Mouse (Mus musculus) embryonic facial prominence, embryonic 11.5 days (tissue): ENCODE results near the gene Etv6. TPM values are rescaled to one million over a fixed set of nuclear protein-coding genes. Genes with fewer than 3 reads are reported as not detected.

Experiments used
- ATAC-seq: fragments of 200-750 bp; cut with Nextera tagmentation; replicated peaks from 2 replicates; pipeline ENCODE4 v1.8.0; 2017; ENCODE audit warnings: low read depth; ENCODE audit not compliant: insufficient number of reproducible peaks, low FRiP score, low TSS enrichment
- DNase-seq: peaks from one replicate; pipeline ENCODE4 v3.0.0-alpha.2; 2015; ENCODE audit warnings: low spot score
- H3K27ac ChIP-seq: fragments of 300-500 bp; sonication (generic); replicated peaks from 2 replicates; pipeline ENCODE4 v1.5.1; 2014; ENCODE audit warnings: mild to moderate bottlenecking, low read depth, low read length, control low read depth
- H3K27me3 ChIP-seq: fragments of 300-500 bp; sonication (generic); 2 replicates; pipeline ENCODE4 v1.6.1; 2014; ENCODE audit warnings: mild to moderate bottlenecking, low read length, moderate library complexity, mixed read lengths; ENCODE audit not compliant: control insufficient read depth, insufficient read depth
- H3K36me3 ChIP-seq: fragments of 300-500 bp; sonication (generic); replicated peaks from 2 replicates; pipeline ENCODE4 v1.6.1; 2014; ENCODE audit warnings: low read depth, mild to moderate bottlenecking, low read length, moderate library complexity, mixed read lengths; ENCODE audit not compliant: control insufficient read depth, insufficient read depth
- H3K4me1 ChIP-seq: fragments of 300-500 bp; sonication (generic); 2 replicates; pipeline ENCODE4 v1.6.1; 2014; ENCODE audit warnings: low read length, mixed read lengths; ENCODE audit not compliant: control insufficient read depth, insufficient read depth
- H3K4me2 ChIP-seq: fragments of 300-500 bp; sonication (generic); 2 replicates; pipeline ENCODE4 v1.6.1; 2014; ENCODE audit warnings: low read depth, mild to moderate bottlenecking, control low read depth, low read length, moderate library complexity
- H3K4me3 ChIP-seq: fragments of 300-500 bp; sonication (generic); 2 replicates; pipeline ENCODE4 v1.5.1; 2014; ENCODE audit warnings: low read depth, low read length, control low read depth
- H3K9ac ChIP-seq: fragments of 300-500 bp; sonication (generic); replicated peaks from 2 replicates; pipeline ENCODE4 v1.6.1; 2014; ENCODE audit warnings: mild to moderate bottlenecking, control low read depth, low read length
- H3K9me3 ChIP-seq: fragments of 300-500 bp; sonication (generic); replicated peaks from 2 replicates; pipeline ENCODE4 v1.6.1; 2016; ENCODE audit warnings: mild to moderate bottlenecking, low read length, inconsistent platforms, mixed read lengths; ENCODE audit not compliant: control insufficient read depth
- WGBS: fragments of 180-500 bp; shearing (Covaris S2); extraction: QIAGEN DNeasy Blood & Tissue Kit; methylation state at CpG from one replicate; pipeline ENCODE4 v1.1.7; 2014; 5-methylcytosine and 5-hydroxymethylcytosine counted together
- polyA plus RNA-seq: library from polyadenylated mRNA; unstranded; fragments of >200 nt; fragmentation: Nextera tagmentation; extraction: Ambion mirVana; gene quantifications from 2 replicates; pipeline ENCODE4 v1.2.1, GENCODE M21; 2014

Etv6 gene
- polyA plus RNA-seq, 1 experiment from 2014 or later, result 15.7 TPM

DNA sequence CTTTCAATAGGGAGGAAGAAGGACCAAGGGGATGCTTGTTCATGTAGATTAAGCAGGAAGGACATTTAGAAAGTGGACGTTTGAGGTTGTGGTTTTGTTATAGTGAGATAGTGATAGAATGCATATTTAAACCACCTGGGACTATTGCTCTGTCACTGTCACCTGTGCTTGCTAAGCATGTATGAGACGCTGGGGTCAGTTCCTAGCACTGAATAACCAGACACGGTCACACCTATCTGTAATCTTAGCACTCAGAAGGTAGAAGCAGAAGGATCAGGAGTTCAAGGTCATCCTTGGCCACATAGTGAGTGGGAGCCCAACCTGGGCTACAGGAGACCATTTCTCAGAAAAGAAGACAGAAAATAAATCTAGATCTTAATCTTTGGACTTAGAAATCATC lies 100.8 kb downstream of the Etv6 start:
- no peak overlapping the region for H3K4me2 ChIP-seq
- no peaks in the 10 kb centered on the region for H3K9me3 ChIP-seq
- DNase-seq, result no peak
- no peaks in the 10 kb centered on the region for H3K4me1 ChIP-seq
- ATAC-seq, result no peak
- no peaks in the 10 kb centered on the region for H3K36me3 ChIP-seq
- H3K27me3 ChIP-seq, result no peaks in the 10 kb centered on the region
- H3K4me3 ChIP-seq, result no peak overlapping the region
- no peak overlapping the region for H3K27ac ChIP-seq
- H3K9ac ChIP-seq, result no peak overlapping the region
- WGBS, result 89% methylated on average over 3 of the region's 3 CpGs

DNA sequence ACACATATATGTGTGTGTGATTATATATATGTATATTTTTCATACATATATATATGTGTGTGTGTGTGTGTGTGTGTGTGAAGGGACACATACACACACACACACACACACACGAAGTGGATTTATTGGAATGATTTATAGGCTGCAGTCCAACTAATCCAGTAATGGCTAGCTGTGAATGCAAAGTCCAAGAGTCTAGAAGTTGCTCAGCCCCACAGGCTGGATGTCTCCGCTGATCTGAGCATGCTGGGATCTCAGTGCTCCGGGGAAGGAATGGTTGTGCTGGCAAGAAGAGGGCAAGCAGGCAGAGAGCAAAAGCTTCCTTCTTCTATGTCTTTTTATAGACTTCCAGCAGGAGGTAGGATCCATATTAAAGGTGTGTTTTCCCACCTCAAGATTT lies 103.9 kb downstream of the Etv6 start:
- ATAC-seq, result no peak
- H3K4me3 ChIP-seq, result no peak overlapping the region
- WGBS, result 89% methylated on average over 3 of the region's 3 CpGs
- H3K9me3 ChIP-seq, result no peaks in the 10 kb centered on the region
- no peaks in the 10 kb centered on the region for H3K27me3 ChIP-seq
- no peak for DNase-seq
- no peak overlapping the region for H3K4me2 ChIP-seq
- H3K27ac ChIP-seq, result no peak overlapping the region
- no peaks in the 10 kb centered on the region for H3K4me1 ChIP-seq
- no peak overlapping the region for H3K9ac ChIP-seq
- H3K36me3 ChIP-seq, result no peaks in the 10 kb centered on the region

DNA sequence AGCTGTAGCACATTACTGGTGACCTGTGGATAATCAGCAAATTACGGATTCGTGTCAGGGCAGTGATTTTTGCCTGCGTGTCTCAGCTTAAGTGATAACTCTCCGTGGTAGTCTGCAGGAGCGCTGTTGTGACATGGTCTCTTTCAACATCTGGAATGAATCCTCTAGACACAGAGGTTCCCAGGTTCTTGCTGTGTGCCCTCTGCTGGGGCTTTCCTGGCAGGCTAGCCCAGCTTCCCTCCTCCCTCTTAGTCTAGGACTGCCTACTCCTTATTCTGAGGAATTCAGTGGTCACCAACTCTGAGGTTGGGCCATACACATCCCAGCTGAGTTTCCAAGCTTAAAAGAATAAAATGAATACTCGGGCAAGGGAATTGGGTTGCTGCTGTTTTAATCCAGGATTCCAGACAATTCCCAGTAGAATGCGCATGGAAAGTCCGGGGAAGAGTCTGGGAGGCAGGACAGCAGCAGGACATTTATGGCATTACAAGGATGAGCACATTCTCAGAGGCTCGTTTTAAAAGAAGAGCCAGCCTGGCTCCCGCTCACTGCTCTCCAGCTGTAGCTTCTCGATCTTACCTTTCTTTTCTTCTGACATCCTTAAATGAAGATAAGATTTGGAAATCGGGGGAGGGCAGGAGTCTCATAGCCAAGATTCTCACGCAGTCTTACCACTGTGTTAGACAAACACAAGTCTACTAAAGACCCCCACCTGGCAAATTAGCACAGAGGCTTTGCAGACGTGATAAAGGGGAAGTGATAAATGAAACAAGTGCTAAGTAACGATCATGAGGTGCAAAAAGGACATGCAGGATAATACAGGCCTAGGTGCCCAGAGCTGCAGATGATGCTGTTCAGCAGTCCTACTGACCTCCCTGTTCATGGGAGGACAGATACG lies 105.5 kb downstream of the Etv6 start:
- Histone ChIP-seq H3K4me2 (no peak overlapping the region), H3K36me3 (no peaks in the 10 kb centered on the region), H3K27ac (no peak overlapping the region), H3K4me1 (no peaks in the 10 kb centered on the region), H3K9me3 (no peaks in the 10 kb centered on the region), H3K27me3 (no peaks in the 10 kb centered on the region), H3K4me3 (no peak overlapping the region), H3K9ac (no peak overlapping the region)
- ATAC-seq (0 out of 2 replicates have a peak, but pooled peaks have one; percentile 56), DNase-seq (peak; percentile 57)
- WGBS, result 67% methylated on average over 16 of the region's 16 CpGs

DNA sequence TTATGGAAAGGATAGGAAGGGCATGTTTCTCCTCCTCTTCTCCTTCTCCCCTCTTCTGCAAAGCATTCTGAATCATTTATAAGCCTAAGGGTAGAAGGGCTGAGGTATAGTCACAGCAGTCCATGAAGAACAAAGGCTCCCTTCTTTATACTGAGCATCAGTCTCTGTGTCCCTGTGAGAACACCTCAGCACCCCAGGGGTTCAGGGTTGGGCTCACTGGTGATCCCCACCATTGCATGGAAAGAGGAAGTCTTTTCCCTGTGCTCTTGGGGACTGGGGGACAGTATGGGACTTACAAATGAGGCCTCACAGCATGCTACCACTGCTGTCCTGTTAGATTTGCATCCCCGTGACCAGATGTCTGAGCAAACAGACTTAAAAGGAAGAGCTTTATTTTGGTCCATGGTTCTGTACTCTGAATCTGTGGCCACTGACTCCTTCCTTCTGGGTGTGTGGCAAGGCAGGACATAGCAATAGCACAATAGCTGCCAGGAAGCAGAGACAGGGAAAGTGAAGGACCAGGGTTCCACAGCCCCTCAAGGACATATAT lies 106.2 kb downstream of the Etv6 start:
- no peak overlapping the region for H3K9ac ChIP-seq
- no peaks in the 10 kb centered on the region for H3K36me3 ChIP-seq
- no peak overlapping the region for H3K27ac ChIP-seq
- no peak for ATAC-seq
- H3K27me3 ChIP-seq, result no peaks in the 10 kb centered on the region
- WGBS, result 88% methylated on average over 1 of the region's 1 CpGs
- no peak for DNase-seq
- no peaks in the 10 kb centered on the region for H3K4me1 ChIP-seq
- no peaks in the 10 kb centered on the region for H3K9me3 ChIP-seq
- no peak overlapping the region for H3K4me3 ChIP-seq
- no peak overlapping the region for H3K4me2 ChIP-seq

DNA sequence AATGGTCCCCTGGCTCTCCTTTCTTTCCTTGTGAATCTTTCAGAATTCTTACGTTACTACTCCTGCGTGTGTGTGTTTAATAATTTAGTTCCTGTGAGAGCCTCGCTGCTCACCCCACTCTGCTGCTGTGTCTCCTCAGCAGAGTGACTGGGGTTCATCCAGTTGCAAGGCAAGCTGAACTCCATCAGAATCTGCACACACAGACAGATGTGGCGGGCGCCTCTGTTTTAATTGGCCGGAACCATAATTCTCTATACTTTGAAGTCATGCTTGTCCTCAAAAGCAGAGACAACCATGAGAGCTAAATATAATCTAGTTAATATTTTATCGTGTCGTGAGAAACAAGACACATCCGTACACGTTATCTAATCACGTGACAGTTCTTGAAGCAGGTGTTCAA lies 107.2 kb downstream of the Etv6 start:
- ATAC-seq (no peak), DNase-seq (no peak)
- H3K4me1 ChIP-seq, result no peaks in the 10 kb centered on the region; the same call in 1 of the 2 replicates
- H3K36me3 ChIP-seq, result no peaks in the 10 kb centered on the region
- no peak overlapping the region for H3K4me3 ChIP-seq
- H3K27me3 ChIP-seq, result no peaks in the 10 kb centered on the region
- no peak overlapping the region for H3K4me2 ChIP-seq
- H3K9ac ChIP-seq, result no peak overlapping the region
- H3K27ac ChIP-seq, result no peak overlapping the region
- 90% methylated on average over 11 of the region's 11 CpGs for WGBS
- no peaks in the 10 kb centered on the region for H3K9me3 ChIP-seq

DNA sequence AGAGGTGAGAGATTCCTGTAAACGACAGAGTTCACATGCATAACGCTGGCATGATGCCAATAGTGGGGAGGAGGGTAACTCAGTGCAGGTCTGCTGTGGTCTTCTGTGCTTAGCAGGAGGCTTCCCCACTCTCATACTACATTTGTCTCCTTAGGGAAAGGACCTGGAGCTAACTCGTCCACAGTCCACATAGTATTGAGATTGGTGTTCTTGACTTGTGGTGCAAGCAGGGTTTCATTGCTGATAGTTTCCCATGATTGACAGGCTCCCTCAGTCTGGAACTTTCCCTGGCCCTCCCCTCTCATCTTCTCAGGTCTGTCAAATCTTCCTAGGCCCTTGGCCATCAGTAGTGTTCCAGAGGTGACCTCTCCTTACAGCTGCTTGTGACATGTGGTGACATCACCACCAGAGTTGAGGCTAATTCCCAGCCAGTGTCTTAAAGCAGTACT lies 108.2 kb downstream of the Etv6 start:
- no peak for DNase-seq
- H3K27me3 ChIP-seq, result no peaks in the 10 kb centered on the region
- no peaks in the 10 kb centered on the region; the same call in 1 of the 2 replicates for H3K4me1 ChIP-seq
- H3K27ac ChIP-seq, result no peak overlapping the region
- H3K9ac ChIP-seq, result no peak overlapping the region
- H3K36me3 ChIP-seq, result no peaks in the 10 kb centered on the region
- ATAC-seq, result no peak
- WGBS, result 74% methylated on average over 3 of the region's 3 CpGs
- H3K9me3 ChIP-seq, result no peaks in the 10 kb centered on the region
- H3K4me2 ChIP-seq, result no peak overlapping the region
- no peak overlapping the region for H3K4me3 ChIP-seq

DNA sequence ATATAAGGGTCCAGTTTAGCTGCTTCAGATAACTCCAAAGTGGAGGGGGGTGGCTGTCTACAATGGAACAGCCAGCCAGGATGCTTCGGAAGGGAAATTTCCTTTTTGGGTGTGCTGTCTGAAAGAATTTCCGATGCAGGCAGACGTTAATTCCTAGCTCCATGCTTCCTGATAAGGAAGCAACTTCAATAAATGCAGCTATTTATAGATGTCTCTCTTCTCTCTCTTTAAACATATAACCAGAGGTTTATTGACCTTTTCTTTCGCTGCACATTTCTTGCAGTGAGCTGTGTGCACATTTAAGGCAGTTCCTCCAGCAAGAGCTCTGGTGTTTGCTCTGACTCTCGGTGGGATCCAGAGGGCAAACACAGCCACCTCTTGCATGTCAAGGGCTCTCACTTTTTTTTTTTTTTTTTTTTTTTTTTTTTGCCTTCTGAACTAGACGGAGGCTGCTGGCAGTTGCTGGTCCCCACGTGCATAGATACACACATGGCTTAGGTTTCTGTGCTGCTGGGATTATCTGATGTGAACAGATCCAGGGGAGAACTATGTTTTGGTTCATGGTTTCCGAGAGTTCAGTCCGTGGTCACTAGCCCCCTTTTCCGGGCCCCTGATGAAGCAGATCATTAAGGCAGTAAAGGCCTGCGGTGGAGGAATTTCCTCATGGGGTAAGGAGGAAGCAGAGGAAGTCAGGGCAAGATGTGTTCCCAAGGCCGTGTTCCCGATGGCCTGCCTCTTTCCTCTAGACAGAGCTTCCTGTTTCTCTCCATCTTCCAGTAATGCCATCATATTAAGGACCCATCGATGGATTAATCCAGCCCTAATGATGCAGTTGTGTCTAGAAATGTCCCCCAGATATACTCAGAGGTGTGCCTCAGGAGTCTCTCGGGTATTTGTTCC lies 109.0 kb downstream of the Etv6 start:
- ATAC-seq (no peak), DNase-seq (no peak)
- Histone ChIP-seq H3K4me1 (no peaks in the 10 kb centered on the region; the same call in 1 of the 2 replicates), H3K4me3 (no peak overlapping the region), H3K27me3 (no peaks in the 10 kb centered on the region), H3K27ac (no peak overlapping the region), H3K4me2 (no peak overlapping the region), H3K9ac (no peak overlapping the region), H3K9me3 (no peaks in the 10 kb centered on the region), H3K36me3 (no peaks in the 10 kb centered on the region)
- WGBS, result 70% methylated on average over 15 of the region's 15 CpGs
